Mouse (Mus musculus) lung, adult 2 months (tissue): ENCODE results near the gene Riok1.

Experiments
- CTCF ChIP-seq: fragments of 200-500 bp; IDR thresholded peaks from 2 replicates; pipeline ENCODE4 v1.5.1; 2011; ENCODE audit warnings: mild to moderate bottlenecking, low read length, control low read depth; ENCODE audit not compliant: insufficient read depth
- POLR2A ChIP-seq: fragments of 200-500 bp; IDR thresholded peaks from 2 replicates; pipeline ENCODE4 v1.6.1; 2011; ENCODE audit warnings: low read depth, mild to moderate bottlenecking, control low read depth, low read length, borderline replicate concordance; ENCODE audit errors: extremely low read depth

GRCm38 (mm10) chr13:37992638-37993371 lies 44.0 kb upstream of the Riok1 start:
- TF ChIP-seq CTCF (no peak), POLR2A (no peak)
